Mouse (Mus musculus) embryo, embryonic 11 days (tissue): ENCODE measurements around the gene Zfr.
"Not testable (repeated sequence)": the region's sequence is repeated elsewhere in the genome, so short reads cannot be mapped to it uniquely, and the experiment has no call there.

Experiments used
- DNase-seq: peaks from one replicate; pipeline ENCODE4 v3.0.0-alpha.2; 2015

Zfr gene

GRCm38 (mm10) chr15:12108200-12108599, 9.4 kb upstream of the Zfr start:
- no peak for DNase-seq

- DNase-seq: not testable (repeated sequence)
Observed at GRCm38 (mm10) chr15:12108922-12109321, 8.7 kb upstream of the Zfr start.

- DNase-seq: no peak
Observed at GRCm38 (mm10) chr15:12111232-12111631, 6.4 kb upstream of the Zfr start.

- no peak for DNase-seq
Observed at GRCm38 (mm10) chr15:12113411-12113810, 4.2 kb upstream of the Zfr start.

GRCm38 (mm10) chr15:12114546-12114945, 3.1 kb upstream of the Zfr start:
- no peak for DNase-seq

GRCm38 (mm10) chr15:12115722-12116230, 1.9 kb upstream of the Zfr start:
- DNase-seq: no peak

- peak; percentile 64 for DNase-seq
Observed at GRCm38 (mm10) chr15:12118093-12118431, 431 bp downstream of the Zfr start.

- peak; percentile 71 for DNase-seq
Observed at GRCm38 (mm10) chr15:12118432-12119128, 949 bp downstream of the Zfr start.

GRCm38 (mm10) chr15:12119129-12119466, 1.5 kb downstream of the Zfr start:
- DNase-seq: peak; percentile 35

- no peak for DNase-seq
Observed at GRCm38 (mm10) chr15:12124913-12125312, 7.3 kb downstream of the Zfr start.

- DNase-seq: not testable (repeated sequence)
Observed at GRCm38 (mm10) chr15:12130871-12131270, 13.2 kb downstream of the Zfr start.

- DNase-seq: no peak
Observed at GRCm38 (mm10) chr15:12134546-12134945, 16.9 kb downstream of the Zfr start.

GRCm38 (mm10) chr15:12135368-12135767, 17.7 kb downstream of the Zfr start:
- no peak for DNase-seq

- no peak for DNase-seq
Observed at GRCm38 (mm10) chr15:12136371-12136770, 18.7 kb downstream of the Zfr start.

GRCm38 (mm10) chr15:12140985-12141729, 23.5 kb downstream of the Zfr start:
- no peak for DNase-seq

- DNase-seq: no peak
Observed at GRCm38 (mm10) chr15:12147423-12147822, 29.8 kb downstream of the Zfr start.

- DNase-seq: no peak
Observed at GRCm38 (mm10) chr15:12149501-12149900, 31.9 kb downstream of the Zfr start.

- DNase-seq: no peak
Observed at GRCm38 (mm10) chr15:12153747-12154146, 36.1 kb downstream of the Zfr start.

GRCm38 (mm10) chr15:12178126-12178525, 60.5 kb downstream of the Zfr start:
- no peak for DNase-seq

- DNase-seq: not testable (repeated sequence)
Observed at GRCm38 (mm10) chr15:12181181-12181805, 63.7 kb downstream of the Zfr start.

- peak; percentile 35 for DNase-seq
Observed at GRCm38 (mm10) chr15:12193880-12194816, 76.5 kb downstream of the Zfr start.

GRCm38 (mm10) chr15:12194817-12195735, 77.4 kb downstream of the Zfr start:
- DNase-seq: no peak
